Mouse (Mus musculus) adrenal gland, postnatal 4 days (tissue): ENCODE results near the gene Gm5737. TPM values are rescaled to one million over a fixed set of nuclear protein-coding genes. Genes with fewer than 3 reads are reported as not detected.

Experiments
- DNase-seq, 2 experiments: peaks; one replicate each; pipeline ENCODE4 v3.0.0; 2021 to 2022; ENCODE audit warnings: low spot score in 2 of 2, mixed read lengths in 2 of 2
- total RNA-seq, 2 experiments: library from RNA; stranded (reverse); gene quantifications; 2 replicates each; pipeline ENCODE4 v1.2.3; 2021

Gm5737 gene
- total RNA-seq, 2 experiments from 2014 or later = not detected

- DNase-seq = no peak
Observed at GRCm38 (mm10) chr7:120874764-120875539, 62.8 kb downstream of the Gm5737 start.

GRCm38 (mm10) chr7:120875540-120876388 is 63.6 kb downstream of the Gm5737 start:
- no peak for DNase-seq

GRCm38 (mm10) chr7:120878271-120878670 is 66.1 kb downstream of the Gm5737 start:
- no peak for DNase-seq

- DNase-seq = no peak
Observed at GRCm38 (mm10) chr7:120879972-120880371, 67.8 kb downstream of the Gm5737 start.

- no peak for DNase-seq
Observed at GRCm38 (mm10) chr7:120880770-120881169, 68.6 kb downstream of the Gm5737 start.

Other genes with a start within 250 kb of the Gm5737 start
- 100 to 1,000 TPM; 295 to 326 TPM for gene Uqcrc2, start 177.2 kb upstream of the Gm5737 start, total RNA-seq
- not detected for gene Pdzd9, start 142.0 kb upstream of the Gm5737 start, total RNA-seq
- 10 to 100 TPM; 36.2 to 41.2 TPM for gene Mosmo, start 134.7 kb upstream of the Gm5737 start, total RNA-seq
- 1 to 10 TPM; 1.8 to 2.5 TPM for gene Vwa3a, start 73.0 kb upstream of the Gm5737 start, total RNA-seq
- gene Eef2k, start 30.5 kb downstream of the Gm5737 start, total RNA-seq = 10 to 100 TPM; 53.3 to 54.2 TPM
- 10 to 100 TPM; 31.1 to 32.2 TPM for gene Polr3e, start 105.4 kb downstream of the Gm5737 start, total RNA-seq
- gene Cdr2, start 169.9 kb downstream of the Gm5737 start, total RNA-seq = 10 to 100 TPM; 11.9 to 18.0 TPM
- gene Mfsd13b, start 170.1 kb downstream of the Gm5737 start, total RNA-seq = not detected
- gene Mettl9, start 222.1 kb downstream of the Gm5737 start, total RNA-seq = 100 to 1,000 TPM; 134 to 136 TPM